Mouse (Mus musculus) testis, postnatal 14 days (tissue): Measurements from ENCODE around the gene Rab37.

Experiments
- DNase-seq: peaks from one replicate; pipeline ENCODE4 v3.0.0; 2021; ENCODE audit warnings: low spot score

The Rab37 gene

GRCm38 (mm10) chr11:115085064-115085463 is 6.2 kb upstream of the Rab37 start:
- no peak for DNase-seq

DNA sequence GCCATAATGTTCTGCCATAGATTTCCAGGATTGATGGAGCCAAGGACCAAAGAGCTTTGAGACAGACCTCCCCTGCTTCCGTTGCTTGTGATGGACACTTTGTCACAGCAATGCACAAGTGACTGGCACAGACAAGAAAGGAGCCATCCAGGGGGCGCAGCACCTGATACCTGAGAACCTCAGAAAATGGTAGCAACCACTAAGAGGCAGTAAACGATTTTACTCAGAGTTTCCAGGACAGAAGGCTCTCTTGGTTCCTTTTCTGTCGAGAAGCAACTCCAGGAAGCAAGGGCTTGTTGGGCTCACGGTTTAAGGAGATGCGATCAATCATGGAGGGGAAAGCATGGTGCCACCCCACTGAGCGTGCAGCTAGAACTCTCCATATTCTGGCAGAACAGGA is 5.0 kb upstream of the Rab37 start:
- no peak for DNase-seq

DNA sequence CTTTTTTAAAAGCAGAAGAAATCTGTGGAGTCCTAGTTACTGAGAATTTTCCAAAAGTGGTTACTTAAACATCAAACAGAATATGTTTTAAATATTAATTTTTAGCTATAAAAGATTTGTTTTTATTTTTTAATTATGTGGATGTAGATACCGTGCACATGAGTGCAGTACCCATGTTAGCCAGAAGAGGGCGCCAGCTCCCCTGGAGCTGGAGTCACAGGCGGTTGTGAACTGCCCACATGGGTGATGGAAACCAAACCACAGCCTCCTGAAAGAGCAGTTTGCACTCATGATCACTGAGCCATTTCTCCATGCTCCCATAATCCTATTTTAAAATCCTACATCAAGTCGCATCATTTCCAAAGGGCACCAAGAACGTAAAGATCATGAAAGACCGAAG is 1.4 kb upstream of the Rab37 start:
- peak; percentile 33 for DNase-seq

- no peak for DNase-seq
Measured at GRCm38 (mm10) chr11:115092140-115092539, 909 bp downstream of the Rab37 start.

- no peak for DNase-seq
Measured at GRCm38 (mm10) chr11:115098203-115098932, 7.1 kb downstream of the Rab37 start.

DNA sequence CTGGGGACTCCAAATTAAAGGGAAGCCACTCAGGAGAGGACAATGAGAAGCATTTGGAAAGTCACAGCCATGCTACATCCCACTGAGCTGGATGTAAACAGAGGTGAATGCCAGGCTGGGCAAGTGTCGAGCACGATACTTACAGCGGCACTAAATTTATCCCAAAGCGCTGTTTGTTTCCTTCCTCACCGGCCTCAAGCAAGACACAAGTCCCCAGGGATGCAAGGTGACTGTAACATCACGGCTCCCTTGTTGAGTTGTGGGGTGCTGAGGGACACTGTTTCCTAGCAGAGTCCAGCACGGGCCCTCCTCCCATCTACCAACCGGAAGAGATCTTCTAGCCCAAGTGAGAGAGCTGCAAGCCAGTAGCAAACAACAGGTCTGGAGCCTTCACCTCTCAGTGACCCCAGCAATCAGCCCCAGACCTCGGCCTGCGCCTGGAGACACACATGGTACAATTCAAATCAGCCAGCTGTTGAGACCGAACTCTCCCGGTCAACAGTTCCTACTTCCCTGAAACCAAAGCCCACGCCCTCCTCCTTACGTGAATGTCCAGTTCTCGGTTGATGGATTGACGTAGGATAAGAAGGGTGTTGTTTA is 8.1 kb downstream of the Rab37 start:
- DNase-seq, result no peak

- DNase-seq, result no peak
Measured at GRCm38 (mm10) chr11:115100032-115100621, 8.9 kb downstream of the Rab37 start.

GRCm38 (mm10) chr11:115100741-115101140 is 9.5 kb downstream of the Rab37 start:
- DNase-seq, result no peak

GRCm38 (mm10) chr11:115101615-115102051 is 10.4 kb downstream of the Rab37 start:
- peak; percentile 60 for DNase-seq

DNA sequence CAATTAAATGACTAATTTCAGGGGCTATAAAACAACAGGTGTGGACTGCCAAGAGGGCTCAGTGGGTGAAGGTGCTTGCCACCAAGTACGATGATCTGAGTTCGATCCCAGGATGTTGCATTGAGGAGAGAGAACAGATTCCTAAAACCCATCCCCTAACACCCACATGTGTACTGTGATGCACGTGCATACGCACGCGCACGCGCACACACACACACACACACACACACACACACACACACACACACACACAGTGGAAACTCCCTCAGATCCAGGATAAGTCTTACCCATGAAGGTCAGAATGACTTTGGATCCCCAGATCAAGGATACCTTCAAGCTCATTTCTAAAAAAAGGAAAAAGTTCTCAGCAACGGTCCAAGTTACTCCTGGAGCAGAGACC is 10.9 kb downstream of the Rab37 start:
- DNase-seq, result no peak

GRCm38 (mm10) chr11:115103470-115104413 is 12.5 kb downstream of the Rab37 start:
- DNase-seq, result peak; percentile 70

GRCm38 (mm10) chr11:115104769-115105563 is 13.7 kb downstream of the Rab37 start:
- no peak for DNase-seq

GRCm38 (mm10) chr11:115106638-115107037 is 15.4 kb downstream of the Rab37 start:
- no peak for DNase-seq

GRCm38 (mm10) chr11:115107403-115107916 is 16.2 kb downstream of the Rab37 start:
- DNase-seq, result no peak

GRCm38 (mm10) chr11:115108176-115108575 is 16.9 kb downstream of the Rab37 start:
- no peak for DNase-seq

DNA sequence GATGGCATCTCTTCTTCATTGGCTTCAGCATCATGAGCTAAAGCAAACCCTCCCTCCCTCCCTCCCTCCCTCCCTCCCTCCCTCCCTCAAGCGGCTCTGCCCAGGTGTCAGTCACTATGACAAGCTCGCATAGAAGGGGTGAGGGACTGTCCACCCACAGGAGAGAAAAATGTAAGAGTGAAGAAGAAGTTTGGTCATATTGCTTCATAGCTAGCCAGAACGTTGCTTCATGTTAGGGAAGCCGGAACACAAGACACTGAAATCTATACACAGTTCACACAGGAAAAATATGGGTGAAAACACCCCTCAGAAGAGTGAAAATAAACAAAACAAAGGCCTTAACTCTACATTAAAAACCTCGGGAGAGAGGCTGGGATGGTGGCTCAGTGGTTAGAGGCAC is 19.0 kb downstream of the Rab37 start:
- no peak for DNase-seq

DNA sequence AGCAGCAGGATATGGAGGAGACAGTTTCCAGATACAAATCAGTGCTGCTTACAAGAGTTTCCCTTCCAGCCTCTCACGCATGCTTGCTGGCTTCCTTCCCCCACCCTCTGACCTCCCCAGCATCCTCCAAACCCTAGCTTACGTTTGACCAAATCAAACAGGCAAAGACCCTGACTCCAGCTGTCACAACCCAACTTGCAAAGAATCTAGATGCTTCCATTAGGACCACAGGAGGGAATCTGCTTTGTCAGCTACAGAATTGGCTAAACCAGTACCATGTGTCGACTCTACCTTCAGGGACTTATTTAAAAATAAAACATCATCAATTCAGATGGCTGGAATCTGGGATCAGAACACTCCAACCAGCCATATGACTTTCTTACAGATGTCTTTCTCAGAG is 21.0 kb downstream of the Rab37 start:
- DNase-seq, result no peak

DNA sequence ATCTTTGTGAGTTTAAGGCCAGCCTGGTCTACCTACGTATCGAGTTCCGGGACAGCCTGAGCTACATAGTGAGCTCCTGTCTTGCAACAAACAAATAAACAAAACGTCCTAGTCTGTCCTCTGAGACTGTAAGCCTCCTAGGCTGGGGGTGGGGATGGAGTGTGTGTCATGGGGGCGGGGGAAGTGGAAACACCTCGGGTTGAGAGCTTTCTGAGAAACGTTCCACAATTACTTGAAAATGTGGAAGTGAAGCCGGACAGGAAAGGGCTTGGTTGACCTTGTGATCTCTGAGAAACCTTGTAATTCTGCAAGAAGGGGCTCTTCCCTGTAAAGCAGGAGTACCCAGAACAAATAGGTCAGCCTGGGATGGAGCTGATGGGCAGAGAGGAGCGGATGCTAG is 28.2 kb downstream of the Rab37 start:
- DNase-seq, result no peak

DNA sequence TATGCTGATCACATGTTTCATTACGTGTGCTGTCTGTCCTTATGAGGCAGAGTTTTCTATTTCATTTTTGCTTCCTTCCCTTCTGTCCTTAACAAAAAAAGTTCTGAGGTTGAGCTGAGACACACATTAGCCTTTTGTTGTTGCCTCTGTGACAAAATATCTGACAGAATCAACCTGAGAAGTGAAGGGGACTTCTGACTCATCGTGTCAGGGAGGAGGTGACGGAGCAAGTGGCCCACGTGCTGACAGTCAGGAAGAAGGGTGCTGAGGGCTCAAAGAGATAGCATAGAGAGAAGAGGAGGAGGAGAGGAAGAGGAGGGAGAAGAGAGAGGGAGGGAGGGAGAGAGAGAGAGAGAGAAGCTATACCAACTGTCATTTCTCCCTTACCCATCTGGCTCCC is 37.3 kb downstream of the Rab37 start:
- no peak for DNase-seq

- DNase-seq, result no peak
Measured at GRCm38 (mm10) chr11:115129508-115130126, 38.4 kb downstream of the Rab37 start.
